Comparison of ENCODE assay signal across 9 mouse cellular contexts in genomic region chr14:8003093-8003670, GRCm38 (mm10). TPM values are rescaled to one million over a fixed set of nuclear protein-coding genes. Genes with fewer than 3 reads are reported as not detected.
DNase-seq lines count a peak whose midpoint lies in the region; ATAC-seq and TF ChIP-seq lines count a peak whose summit lies in the region.
"Had no signal": no experiment of that assay in that cellular context is flagged by ENCODE, and none has a peak within 500 bp of the region (broad histone marks: within the 10 kb centered on the region; RNA-seq: fewer than 3 reads in every experiment).

No protein-coding gene starts in this region.

- no peaks in the 10 kb centered on the region for H3K9me3 ChIP-seq in erythroblast, embryonic 14.5 days (ENCODE audit: control insufficient read depth, low read length)
- no peaks in the 10 kb centered on the region for H3K9me3 ChIP-seq in forebrain, embryonic 13.5 days (replicated peaks)
- no peaks in the 10 kb centered on the region for H3K9me3 ChIP-seq in heart, postnatal 0 days (replicated peaks; ENCODE audit: control insufficient read depth, low read length)

- intact Hi-C loops in left cerebral cortex, postnatal 14 days (cut with DNase I): no loop called here

- H3K9ac ChIP-seq in forebrain, embryonic 13.5 days: peak overlapping the region; percentile 70
- peak overlapping the region; percentile 59 for H3K9ac ChIP-seq in heart, postnatal 0 days (replicated peaks; ENCODE audit: low read depth, low read length)

- TF ChIP-seq CTCF in heart, postnatal 0 days (IDR thresholded peaks at IDR 0.05; ENCODE audit: low read depth): no peak

- peak overlapping the region; percentile 64 for H3K4me2 ChIP-seq in forebrain, embryonic 13.5 days
- peak overlapping the region; percentile 95 for H3K4me2 ChIP-seq in heart, postnatal 0 days (ENCODE audit: low read depth, low read length)

- under 1% methylated on average over 23 of the region's 23 CpGs for WGBS in forebrain, embryonic 13.5 days
- 2% methylated on average over 23 of the region's 23 CpGs for WGBS in heart, postnatal 0 days

- TF ChIP-seq EP300 in heart, postnatal 0 days (IDR thresholded peaks at IDR 0.05; ENCODE audit: low read depth): no peak

- peaks cover 6% of the 10 kb centered on the region for H3K4me1 ChIP-seq in erythroblast, embryonic 14.5 days (ENCODE audit: control insufficient read depth)
- H3K4me1 ChIP-seq in forebrain, embryonic 13.5 days: peaks cover 16% of the 10 kb centered on the region
- H3K4me1 ChIP-seq in heart, postnatal 0 days (ENCODE audit: control insufficient read depth, insufficient read depth): peaks cover 11% of the 10 kb centered on the region; the same call in 1 of the 2 replicates

- ATAC-seq in erythroblast, adult 5-6 weeks (replicated peaks; ENCODE audit: low FRiP score, poor library complexity, severe bottlenecking): no peak
- ATAC-seq in forebrain, embryonic 13.5 days: peak; percentile 71; the same call in 1 of the 2 replicates
- ATAC-seq in heart, postnatal 0 days (ENCODE audit: insufficient read depth, low read depth): peak; percentile 34; the same call in 1 of the 2 replicates
- peak; percentile 34; the same call in 1 of the 2 replicates for ATAC-seq in megakaryocyte-erythroid progenitor cell, adult 5-6 weeks (replicated peaks; ENCODE audit: low FRiP score, low TSS enrichment, poor library complexity, severe bottlenecking)

- H3K36me3 ChIP-seq in erythroblast, embryonic 14.5 days (ENCODE audit: control insufficient read depth): no peaks in the 10 kb centered on the region
- no peaks in the 10 kb centered on the region for H3K36me3 ChIP-seq in forebrain, embryonic 13.5 days (ENCODE audit: poor library complexity, severe bottlenecking)
- no peaks in the 10 kb centered on the region for H3K36me3 ChIP-seq in heart, postnatal 0 days (replicated peaks; ENCODE audit: control insufficient read depth, insufficient read depth, low read length)

- peak overlapping the region; percentile 74 for H3K27ac ChIP-seq in forebrain, embryonic 13.5 days
- no peak overlapping the region for H3K27ac ChIP-seq in heart, postnatal 0 days (ENCODE audit: low read depth)

- peak overlapping the region; percentile 58 for H3K4me3 ChIP-seq in erythroblast, embryonic 14.5 days (replicated peaks)
- H3K4me3 ChIP-seq in forebrain, embryonic 13.5 days: peak overlapping the region; percentile 68
- H3K4me3 ChIP-seq in heart, postnatal 0 days (ENCODE audit: low read depth, low read length): peak overlapping the region; percentile 61

- H3K27me3 ChIP-seq in erythroblast, embryonic 14.5 days (ENCODE audit: control insufficient read depth): peaks cover 39% of the 10 kb centered on the region
- H3K27me3 ChIP-seq in forebrain, embryonic 13.5 days: peaks cover 34% of the 10 kb centered on the region
- H3K27me3 ChIP-seq in heart, postnatal 0 days (ENCODE audit: control insufficient read depth, insufficient read depth, low read length): peaks cover 24% of the 10 kb centered on the region

- DNase-seq in adrenal gland, postnatal 36 days: peak; percentile 59 to 68
- peak; percentile 30 for DNase-seq in heart, postnatal 0 days (ENCODE audit: low spot score)
- peak; percentile 67 to 73 for DNase-seq in left cerebral cortex, postnatal 14 days (ENCODE audit: low spot score in 2 of 2)
- peak; percentile 53 for DNase-seq in telencephalon, adult 2 months (ENCODE audit: low read depth, low spot score)

RNA-seq across cellular contexts. Expression of gene Abhd6, which starts 0.5 kb away (rescaled TPM):
- not detected in 2 replicates for polyA plus RNA-seq in erythroblast, embryonic 14.5 days (2012)
- not detected in 2 replicates for total RNA-seq in erythroblast, adult 5-6 weeks (2015; ENCODE audit: low replicate concordance)
- not detected in 2 replicates for total RNA-seq in erythroblast, adult 5-6 weeks (2017; ENCODE audit: low replicate concordance)
- 100 to 1,000 TPM in 1 of 2 experiments, 10 to 100 TPM in 1; 70.4 to 108 TPM for total RNA-seq in adrenal gland, postnatal 36 days (2021)
- polyA plus RNA-seq in forebrain, embryonic 13.5 days (2015; fragmentation: Nextera tagmentation; extraction: Ambion mirVana): 25.9 and 29.8 TPM in 2 replicates
- total RNA-seq in heart, postnatal 0 days (2014; rRNA removed; ENCODE audit: low replicate concordance): 2.2 and 2.5 TPM in 2 replicates
- polyA plus RNA-seq in heart, postnatal 0 days (2015; fragmentation: Nextera tagmentation; extraction: Ambion mirVana): 9.1 and 10.1 TPM in 2 replicates
- 10 to 100 TPM; 64.7 to 70.0 TPM for total RNA-seq in left cerebral cortex, postnatal 14 days (2021)
- total RNA-seq in megakaryocyte-erythroid progenitor cell, adult 5-6 weeks (2014; fragmentation: Nextera tagmentation): 0.24 and 0.42 TPM in 2 replicates
- total RNA-seq in megakaryocyte-erythroid progenitor cell, adult 5-6 weeks (2017): 0.99 TPM in 1 of 2 replicates, not detected in the other

RNA-seq across cellular contexts. Expression of gene Dnase1l3, which starts 8.8 kb away (rescaled TPM):
- 0.01 TPM in 1 of 2 replicates, not detected in the other for polyA plus RNA-seq in erythroblast, embryonic 14.5 days (2012)
- total RNA-seq in erythroblast, adult 5-6 weeks (2015; ENCODE audit: low replicate concordance): 0.19 TPM in 1 of 2 replicates, not detected in the other
- not detected in 2 replicates for total RNA-seq in erythroblast, adult 5-6 weeks (2017; ENCODE audit: low replicate concordance)
- under 1 TPM; 0.20 to 0.43 TPM for total RNA-seq in adrenal gland, postnatal 36 days (2021)
- polyA plus RNA-seq in forebrain, embryonic 13.5 days (2015; fragmentation: Nextera tagmentation; extraction: Ambion mirVana): 0.04 TPM in 1 of 2 replicates, not detected in the other
- total RNA-seq in heart, postnatal 0 days (2014; rRNA removed; ENCODE audit: low replicate concordance): not detected in 2 replicates
- 0.03 TPM in 2 replicates for polyA plus RNA-seq in heart, postnatal 0 days (2015; fragmentation: Nextera tagmentation; extraction: Ambion mirVana)
- not detected for total RNA-seq in left cerebral cortex, postnatal 14 days (2021)
- not detected in 2 replicates for total RNA-seq in megakaryocyte-erythroid progenitor cell, adult 5-6 weeks (2014; fragmentation: Nextera tagmentation)
- not detected in 2 replicates for total RNA-seq in megakaryocyte-erythroid progenitor cell, adult 5-6 weeks (2017)

RNA-seq across cellular contexts. Expression of gene Gm45521, which starts 46.1 kb away (rescaled TPM):
- not detected in 2 replicates for polyA plus RNA-seq in erythroblast, embryonic 14.5 days (2012)
- total RNA-seq in erythroblast, adult 5-6 weeks (2015; ENCODE audit: low replicate concordance): not detected in 2 replicates
- not detected in 2 replicates for total RNA-seq in erythroblast, adult 5-6 weeks (2017; ENCODE audit: low replicate concordance)
- total RNA-seq in adrenal gland, postnatal 36 days (2021): not detected
- not detected in 2 replicates for polyA plus RNA-seq in forebrain, embryonic 13.5 days (2015; fragmentation: Nextera tagmentation; extraction: Ambion mirVana)
- not detected in 2 replicates for total RNA-seq in heart, postnatal 0 days (2014; rRNA removed; ENCODE audit: low replicate concordance)
- not detected in 2 replicates for polyA plus RNA-seq in heart, postnatal 0 days (2015; fragmentation: Nextera tagmentation; extraction: Ambion mirVana)
- not detected for total RNA-seq in left cerebral cortex, postnatal 14 days (2021)
- total RNA-seq in megakaryocyte-erythroid progenitor cell, adult 5-6 weeks (2014; fragmentation: Nextera tagmentation): not detected in 2 replicates
- total RNA-seq in megakaryocyte-erythroid progenitor cell, adult 5-6 weeks (2017): not detected in 2 replicates
- total RNA-seq: heart, postnatal 36 days had no signal

Comparison
In these comparisons a context has a peak if more than half of its experiments do, and no peak if none do; other contexts are left out.
1. RNA of gene Abhd6, which starts 0.5 kb away (total RNA-seq): 70.4 to 108 TPM in adrenal gland, postnatal 36 days and 64.7 to 70.0 TPM in left cerebral cortex, postnatal 14 days; 2.2 to 2.5 TPM in heart, postnatal 0 days, 0.24 to 0.99 TPM in megakaryocyte-erythroid progenitor cell, adult 5-6 weeks and not detected in erythroblast, adult 5-6 weeks; every median in the first group is over 10 times any median in the second.
2. Peak in every context shown above with its lines, with median percentiles within 50 percentile points of each other: H3K4me3 ChIP-seq and DNase-seq.